Mouse (Mus musculus) bone marrow, adult 2 months (tissue): ENCODE data around the gene Bcdin3d. TPM values are rescaled to one million over a fixed set of nuclear protein-coding genes. Genes with fewer than 3 reads are reported as not detected.

Experiments used
- H3K27ac ChIP-seq: fragments of 200-500 bp; 2 replicates; pipeline ENCODE4 v1.5.1; 2012; ENCODE audit warnings: low read depth, mild to moderate bottlenecking, control low read depth, inconsistent platforms, low read length; ENCODE audit not compliant: control insufficient read depth, poor library complexity, insufficient read depth
- H3K4me1 ChIP-seq: fragments of 200-500 bp; 2 replicates; pipeline ENCODE4 v1.6.1; 2011; ENCODE audit warnings: low read length; ENCODE audit not compliant: control insufficient read depth, insufficient read depth
- H3K4me3 ChIP-seq: fragments of 200-500 bp; replicated peaks from 2 replicates; pipeline ENCODE3; 2011; ENCODE audit warnings: mild to moderate bottlenecking, low read depth, low read length, control low read depth; ENCODE audit not compliant: control insufficient read depth
- CTCF ChIP-seq: fragments of 200-500 bp; IDR thresholded peaks from 2 replicates; pipeline ENCODE4 v1.5.1; 2011; ENCODE audit warnings: low read length, control low read depth; ENCODE audit not compliant: control insufficient read depth, insufficient read depth
- POLR2A ChIP-seq: fragments of 200-500 bp; IDR thresholded peaks from 2 replicates; pipeline ENCODE4 v1.6.1; 2011; ENCODE audit warnings: low read depth, mild to moderate bottlenecking, control low read depth, low read length, borderline replicate concordance; ENCODE audit not compliant: control insufficient read depth
- WGBS: fragments of 180-500 bp; shearing (Covaris S2); methylation state at CpG from one replicate; pipeline ENCODE4 v1.1.7; 2018; 5-methylcytosine and 5-hydroxymethylcytosine counted together
- polyA plus RNA-seq: library from polyadenylated mRNA; stranded (reverse); fragments of >200 nt; gene quantifications from 2 replicates; pipeline ENCODE4 v1.2.4, GENCODE M21; 2011; ENCODE audit warnings: low replicate concordance; ENCODE audit not compliant: missing spikeins, insufficient read depth, insufficient read length

Bcdin3d gene
- polyA plus RNA-seq, 1 experiment: 13.4 TPM

DNA sequence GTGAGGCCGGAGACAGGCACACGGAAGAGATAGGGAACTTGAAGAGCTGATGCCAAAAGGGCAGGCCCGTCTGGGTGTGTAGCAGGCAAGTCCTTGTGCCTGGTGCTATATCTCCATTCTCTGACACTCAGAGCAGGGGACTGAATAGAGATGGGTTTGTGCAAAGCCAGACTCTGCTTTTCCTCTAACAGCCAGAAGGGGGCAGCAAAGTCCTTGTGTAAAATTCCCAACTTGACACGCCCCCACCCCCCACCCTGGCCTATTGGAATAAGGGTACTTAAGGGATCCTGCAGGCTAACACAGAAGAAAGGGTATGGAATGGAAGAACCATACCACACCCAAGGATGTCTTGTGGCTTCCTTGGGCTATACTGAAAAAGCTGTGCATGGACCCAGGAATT is 22.5 kb upstream of the Bcdin3d start:
- WGBS: 17% methylated on average over 4 of the region's 4 CpGs
- no peak overlapping the region for H3K27ac ChIP-seq
- H3K4me1 ChIP-seq: peaks cover 2% of the 10 kb centered on the region; the same call in 1 of the 2 replicates
- TF ChIP-seq CTCF (peak; percentile 58; the same call in 1 of the 2 replicates), POLR2A (no peak)
- H3K4me3 ChIP-seq: no peak overlapping the region

DNA sequence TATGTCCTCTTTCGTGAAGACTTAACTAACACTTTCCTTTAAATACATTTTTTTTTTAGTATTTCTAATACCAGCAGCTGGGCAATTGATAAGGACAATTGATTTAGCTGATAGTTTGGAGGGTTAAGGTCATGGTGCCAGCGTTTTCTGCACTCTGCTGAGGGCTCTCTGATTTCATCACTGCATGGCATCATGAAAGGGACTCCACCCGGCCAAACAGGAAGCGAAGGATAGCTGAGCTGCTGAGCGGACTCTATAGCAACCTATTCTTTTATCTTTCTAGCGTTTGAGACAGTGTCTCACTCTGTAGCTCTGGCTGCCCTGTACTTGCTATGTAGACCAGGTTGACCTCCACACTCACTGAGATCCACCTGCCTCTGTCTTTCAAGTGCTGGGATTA is 10.2 kb upstream of the Bcdin3d start:
- H3K4me3 ChIP-seq: no peak overlapping the region
- WGBS: 28% methylated on average over 6 of the region's 6 CpGs
- TF ChIP-seq CTCF (no peak), POLR2A (no peak)

DNA sequence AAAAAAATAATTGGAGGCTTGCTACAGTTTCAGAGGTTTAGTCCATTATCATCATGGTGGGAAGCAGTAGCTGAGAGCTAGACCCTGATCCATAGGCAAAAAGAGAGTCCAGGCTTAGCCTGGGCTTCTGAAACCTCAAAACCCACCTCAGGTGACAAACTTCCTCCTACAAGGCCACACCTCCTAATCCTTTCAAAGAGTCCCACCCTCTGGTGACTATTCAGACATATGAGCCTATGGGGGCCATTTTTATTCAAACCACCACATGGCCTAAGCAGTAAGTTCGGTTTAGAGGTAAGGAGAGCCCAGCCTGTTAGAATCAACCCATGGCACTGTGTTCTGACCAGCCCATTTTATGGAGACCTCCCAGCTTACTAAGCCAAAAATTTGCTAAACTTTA is 1.3 kb upstream of the Bcdin3d start:
- 68% methylated on average over 1 of the region's 1 CpGs for WGBS
- no peak overlapping the region for H3K27ac ChIP-seq

More for the DNA sequence above, 10.2 kb upstream of the Bcdin3d start:
- Histone ChIP-seq H3K4me1 (peaks cover 3% of the 10 kb centered on the region; the same call in 1 of the 2 replicates), H3K27ac (no peak overlapping the region)

DNA sequence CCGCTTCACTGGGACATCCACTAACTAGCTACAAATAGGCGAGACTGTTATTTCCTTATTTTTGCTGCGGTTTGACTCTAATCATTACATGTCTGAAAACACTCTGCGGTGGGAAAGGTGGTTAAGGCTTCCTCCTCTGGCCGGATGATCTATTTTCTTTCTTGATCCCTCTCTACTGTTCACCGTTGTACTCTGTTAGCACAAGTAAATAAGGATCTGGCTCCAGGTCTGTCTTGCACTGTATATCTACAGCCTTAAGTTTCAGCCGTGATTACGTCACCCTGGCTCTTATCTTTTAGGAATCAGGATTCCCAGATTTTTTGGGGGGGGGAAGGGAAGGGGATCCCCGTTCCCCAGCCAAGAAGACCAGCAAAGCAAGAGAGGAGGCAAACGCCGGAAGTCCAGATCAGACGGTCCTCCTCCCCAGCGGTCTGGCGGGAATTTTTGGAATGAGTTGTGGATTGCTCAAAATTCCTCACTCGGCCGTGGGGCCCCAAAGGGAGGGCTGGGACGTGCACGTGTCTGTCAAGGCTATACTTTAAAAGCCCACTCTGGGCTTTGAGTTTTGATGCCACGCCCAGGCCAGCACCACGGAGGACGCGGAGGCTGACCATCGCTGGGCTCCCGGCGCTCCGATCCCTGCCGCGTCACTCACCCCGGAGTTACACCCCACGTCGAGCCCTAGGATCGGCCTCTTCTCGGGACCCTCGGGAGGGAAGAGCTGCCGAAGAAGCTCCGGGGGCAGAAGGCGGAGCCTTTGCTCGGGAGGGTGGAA is 542 bp downstream of the Bcdin3d start:
- under 1% methylated on average over 38 of the region's 38 CpGs for WGBS
- H3K4me3 ChIP-seq: peak overlapping the region; percentile 84
- H3K4me1 ChIP-seq: no peaks in the 10 kb centered on the region
- peak overlapping the region; percentile 66 for H3K27ac ChIP-seq
- TF ChIP-seq CTCF (no peak), POLR2A (no peak)

More for the DNA sequence above, 1.3 kb upstream of the Bcdin3d start:
- TF ChIP-seq POLR2A (no peak), CTCF (no peak)
- no peak overlapping the region for H3K4me3 ChIP-seq
- H3K4me1 ChIP-seq: no peaks in the 10 kb centered on the region

DNA sequence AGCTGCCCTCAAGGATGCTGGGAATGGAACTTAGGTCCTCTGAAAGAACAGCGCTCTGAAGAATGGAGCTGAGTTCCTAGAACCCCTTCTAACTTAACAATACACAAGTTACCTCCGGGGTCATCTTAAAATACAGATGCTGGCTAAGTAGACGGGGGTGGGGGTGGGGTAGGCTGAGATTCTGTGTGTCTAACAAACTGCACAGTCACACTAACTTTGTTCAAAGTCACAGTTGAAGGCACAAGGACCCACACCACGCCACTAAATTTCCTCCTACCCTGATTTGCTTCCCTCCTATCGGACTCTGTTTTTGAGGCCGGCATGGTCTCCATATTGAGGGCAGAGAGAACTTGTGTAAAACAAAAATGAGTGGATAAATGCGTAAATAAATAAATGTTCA is 1.6 kb downstream of the Bcdin3d start:
- WGBS: 54% methylated on average over 7 of the region's 7 CpGs
- no peaks in the 10 kb centered on the region for H3K4me1 ChIP-seq
- no peak overlapping the region for H3K27ac ChIP-seq
- TF ChIP-seq CTCF (no peak), POLR2A (no peak)
- H3K4me3 ChIP-seq: no peak overlapping the region

DNA sequence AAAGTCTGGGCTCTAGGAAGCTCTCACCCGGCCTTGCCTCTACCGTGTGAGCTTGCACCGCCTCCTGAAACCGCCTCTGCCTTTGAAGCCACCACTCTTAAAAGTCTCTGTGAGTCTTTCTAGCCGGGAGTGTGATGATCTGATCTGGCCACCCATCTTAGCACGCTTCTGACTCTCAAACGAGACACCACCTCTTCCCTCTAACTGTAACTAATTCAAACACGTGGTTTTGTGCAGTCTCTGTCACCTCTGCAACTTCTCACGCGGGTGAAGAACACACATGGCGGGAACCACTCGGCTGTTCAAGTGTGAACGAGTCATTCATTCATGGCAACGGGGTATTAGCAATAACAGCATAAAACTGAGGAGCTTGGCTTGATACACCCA is 2.9 kb downstream of the Bcdin3d start:
- TF ChIP-seq POLR2A (no peak), CTCF (no peak)
- Histone ChIP-seq H3K4me3 (no peak overlapping the region), H3K27ac (no peak overlapping the region), H3K4me1 (no peaks in the 10 kb centered on the region)
- WGBS: 64% methylated on average over 14 of the region's 14 CpGs

DNA sequence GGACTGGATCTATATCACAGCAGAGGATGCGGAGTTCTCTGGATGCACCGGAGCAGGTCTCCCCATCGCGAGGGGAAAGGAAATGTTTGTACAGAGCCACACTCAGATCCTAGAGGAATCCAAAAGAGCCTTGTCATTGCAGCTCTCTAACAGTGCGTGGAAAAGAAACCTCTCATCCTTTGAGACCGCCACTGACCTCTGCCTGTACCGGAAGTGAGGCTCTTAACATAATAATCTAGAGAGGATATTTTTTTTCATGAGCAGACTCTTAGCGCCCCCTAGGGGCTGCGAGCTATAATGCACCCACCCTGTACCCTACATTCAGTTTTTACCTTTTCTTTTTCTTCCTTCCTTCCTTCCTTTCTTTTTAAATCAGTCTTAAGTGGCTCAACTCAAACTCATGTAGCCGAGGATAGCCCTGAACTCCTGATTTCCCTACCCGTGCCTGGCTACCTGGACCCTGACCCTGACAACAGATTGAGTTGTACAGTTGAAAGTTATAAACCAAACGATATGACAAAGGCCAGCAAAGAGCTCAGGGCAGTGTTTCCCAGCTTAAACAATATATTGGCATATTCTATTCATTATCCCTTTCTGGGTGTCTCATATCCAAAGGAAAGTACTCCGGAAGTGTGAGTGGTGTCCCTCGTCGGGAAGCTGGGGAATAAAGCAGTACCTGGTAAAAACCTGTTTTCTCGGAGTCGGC is 3.4 kb downstream of the Bcdin3d start:
- WGBS: 55% methylated on average over 17 of the region's 17 CpGs
- TF ChIP-seq CTCF (peak; percentile 53), POLR2A (no peak)
- H3K4me3 ChIP-seq: no peak overlapping the region
- no peaks in the 10 kb centered on the region for H3K4me1 ChIP-seq
- H3K27ac ChIP-seq: no peak overlapping the region

DNA sequence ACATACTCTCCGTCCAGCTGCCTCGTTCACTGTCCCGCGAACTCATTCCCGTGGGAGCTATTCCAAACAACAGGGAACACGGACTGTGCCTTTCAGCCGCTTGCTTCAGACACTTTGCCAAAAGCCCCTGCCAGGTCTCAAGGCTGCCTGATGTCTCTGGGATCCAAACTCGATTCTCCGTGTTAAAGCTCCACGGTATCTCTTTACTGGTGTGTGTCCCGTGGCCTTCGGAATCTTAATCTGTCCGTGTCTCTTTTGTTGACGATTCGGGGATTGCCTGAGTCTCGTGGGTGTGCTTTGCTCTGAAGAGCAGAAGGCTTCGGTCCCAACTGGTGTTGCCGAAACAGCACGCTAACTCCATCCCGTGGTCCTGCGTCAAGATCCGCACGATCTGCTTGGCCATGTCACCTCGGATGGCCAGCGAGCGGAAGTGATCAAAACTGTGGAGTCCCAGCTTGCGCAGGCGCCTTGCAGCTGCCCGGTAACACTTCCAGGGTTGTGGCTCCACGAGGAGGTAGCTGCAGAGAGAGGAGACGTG is 4.2 kb downstream of the Bcdin3d start:
- TF ChIP-seq CTCF: no peak
- TF ChIP-seq POLR2A: no peak
- Histone ChIP-seq H3K4me1 (no peaks in the 10 kb centered on the region), H3K4me3 (no peak overlapping the region), H3K27ac (no peak overlapping the region)
- whole genome bisulfite sequencing: 89% methylated on average over 31 of the region's 31 CpGs
